Mouse (Mus musculus) central nervous system, embryonic 14 days (tissue): ENCODE data around the gene Vmn1r202. TPM values are rescaled to one million over a fixed set of nuclear protein-coding genes. Genes with fewer than 3 reads are reported as not detected.

Experiments
- polyA plus RNA-seq: library from polyadenylated mRNA; depleted of rRNA; stranded (reverse); fragments of >200 nt; gene quantifications from 2 replicates; pipeline ENCODE4 v1.2.3, GENCODE M21; 2012; rRNA removed

Gene Vmn1r202
- 0.01 TPM in 2 replicates for polyA plus RNA-seq

GRCm38 (mm10) chr13:22505281-22505680 is at the start of gene Vmn1r202:
Gene Vmn1r202, minus strand, starts transcription at chr13:22505381.

GRCm38 (mm10) chr13:22552898-22553297 is 47.7 kb upstream of the Vmn1r202 start, which contains the start of gene Vmn1r204:
Gene Vmn1r204, plus strand, starts transcription at chr13:22553198.

GRCm38 (mm10) chr13:22517814-22518213 is 12.6 kb upstream of the Vmn1r202 start, which contains the start of gene Vmn1r203:
Gene Vmn1r203, plus strand, starts transcription at chr13:22518114.

GRCm38 (mm10) chr13:22471623-22472022 is 33.6 kb downstream of the Vmn1r202 start, which contains the start of gene Vmn1r201:
Gene Vmn1r201, plus strand, starts transcription at chr13:22471923.

Other genes with a start within 250 kb of the Vmn1r202 start
- gene Vmn1r195, start 234.9 kb downstream of the Vmn1r202 start, polyA plus RNA-seq = not detected in 2 replicates
- not detected in 2 replicates for gene Vmn1r196, start 215.5 kb downstream of the Vmn1r202 start, polyA plus RNA-seq
- not detected in 2 replicates for gene Vmn1r197, start 180.8 kb downstream of the Vmn1r202 start, polyA plus RNA-seq
- not detected in 2 replicates for gene Vmn1r198, start 155.0 kb downstream of the Vmn1r202 start, polyA plus RNA-seq
- gene Vmn1r199, start 125.6 kb downstream of the Vmn1r202 start, polyA plus RNA-seq = not detected in 2 replicates
- not detected in 2 replicates for gene Vmn1r200, start 115.0 kb downstream of the Vmn1r202 start, polyA plus RNA-seq
- not detected in 2 replicates for gene Vmn1r201, start 33.5 kb downstream of the Vmn1r202 start, polyA plus RNA-seq
- gene Vmn1r203, start 12.7 kb upstream of the Vmn1r202 start, polyA plus RNA-seq = not detected in 2 replicates
- not detected in 2 replicates for gene Vmn1r204, start 47.8 kb upstream of the Vmn1r202 start, polyA plus RNA-seq
- not detected in 2 replicates for gene Vmn1r205, start 87.6 kb upstream of the Vmn1r202 start, polyA plus RNA-seq
- gene Vmn1r206, start 118.9 kb upstream of the Vmn1r202 start, polyA plus RNA-seq = not detected in 2 replicates
- gene Vmn1r207-ps, start 224.2 kb upstream of the Vmn1r202 start, polyA plus RNA-seq = not detected in 2 replicates